Mouse (Mus musculus): ENCODE measurements at regions not wholly inside any gene's neighbourhood (a gene's known extent, or its start where the extent isn't known, plus 50 kb on each side); places are given as distances from the start of the nearest gene placed in this dataset.

DNA sequence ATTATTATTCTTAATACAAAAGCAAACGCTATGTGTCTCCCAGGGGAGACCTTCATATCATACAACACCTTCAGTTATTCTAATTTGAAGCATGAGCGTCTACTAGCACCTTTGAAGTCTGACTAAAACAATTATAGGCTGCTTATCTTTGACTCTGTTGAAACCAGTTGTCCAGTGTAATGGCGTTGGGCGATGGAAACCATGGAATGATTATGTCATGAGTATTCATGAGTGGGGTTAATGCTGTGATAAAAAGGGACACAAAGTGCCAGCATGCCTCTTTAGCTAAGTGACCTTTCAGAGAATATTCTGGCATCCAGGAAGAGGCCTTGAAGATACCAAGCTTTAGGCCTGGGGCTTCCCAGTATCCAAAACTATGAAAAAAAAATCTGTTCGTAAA, 53.6 kb upstream of the Tent5a start:
- DNase-seq (ENCODE audit: low spot score in 2 of 2): no peak

GRCm38 (mm10) chr9:85379135-85379534, 52.0 kb upstream of the Tent5a start:
- DNase-seq (ENCODE audit: low spot score in 2 of 2): no peak
